Mouse (Mus musculus): ENCODE measurements around the gene Cd247.

The Cd247 gene

GRCm38 (mm10) chr1:165853131-165853721 is 64.7 kb downstream of the Cd247 start:
- no peak for DNase-seq (ENCODE audit: low spot score)

- peak; percentile 73 for DNase-seq (ENCODE audit: low spot score)
These were observed 65.4 kb downstream of the Cd247 start for GRCm38 (mm10) chr1:165853729-165854420.

GRCm38 (mm10) chr1:165855759-165856545 is 67.5 kb downstream of the Cd247 start:
- no peak for DNase-seq (ENCODE audit: low spot score)

- no peak for DNase-seq (ENCODE audit: low spot score)
These were observed 68.8 kb downstream of the Cd247 start for GRCm38 (mm10) chr1:165857279-165857678.

- no peak for DNase-seq (ENCODE audit: low spot score)
These were observed 69.9 kb downstream of the Cd247 start for GRCm38 (mm10) chr1:165858356-165858755.

- DNase-seq (ENCODE audit: low spot score), result no peak
These were observed 72.1 kb downstream of the Cd247 start for GRCm38 (mm10) chr1:165860373-165861234.

- DNase-seq (ENCODE audit: low spot score), result no peak
These were observed 72.7 kb downstream of the Cd247 start for GRCm38 (mm10) chr1:165861235-165861609.

GRCm38 (mm10) chr1:165862059-165862458 is 73.6 kb downstream of the Cd247 start:
- DNase-seq (ENCODE audit: low spot score), result no peak

GRCm38 (mm10) chr1:165864864-165865795 is 76.6 kb downstream of the Cd247 start:
- no peak for DNase-seq (ENCODE audit: low spot score)

- DNase-seq (ENCODE audit: low spot score), result no peak
These were observed 78.3 kb downstream of the Cd247 start for GRCm38 (mm10) chr1:165866630-165867280.

GRCm38 (mm10) chr1:165868659-165869058 is 80.2 kb downstream of the Cd247 start:
- DNase-seq (ENCODE audit: low spot score), result no peak

GRCm38 (mm10) chr1:165874645-165875044 is 86.2 kb downstream of the Cd247 start:
- no peak for DNase-seq (ENCODE audit: low spot score)

GRCm38 (mm10) chr1:165875520-165876284 is 87.2 kb downstream of the Cd247 start:
- peak; percentile 70 for DNase-seq (ENCODE audit: low spot score)

GRCm38 (mm10) chr1:165878751-165879150 is 90.3 kb downstream of the Cd247 start:
- no peak for DNase-seq (ENCODE audit: low spot score)

GRCm38 (mm10) chr1:165882146-165882900 is 93.8 kb downstream of the Cd247 start:
- no peak for DNase-seq (ENCODE audit: low spot score)

- no peak for DNase-seq (ENCODE audit: low spot score)
These were observed 103.2 kb downstream of the Cd247 start for GRCm38 (mm10) chr1:165891686-165892085.

GRCm38 (mm10) chr1:165903596-165903995 is 115.1 kb downstream of the Cd247 start:
- DNase-seq (ENCODE audit: low spot score), result no peak

- no peak for DNase-seq (ENCODE audit: low spot score)
These were observed 119.7 kb downstream of the Cd247 start for GRCm38 (mm10) chr1:165908153-165908552.

- no peak for DNase-seq (ENCODE audit: low spot score)
These were observed 120.3 kb downstream of the Cd247 start for GRCm38 (mm10) chr1:165908806-165909205.

All from MN1 (cell line).